Mouse (Mus musculus): ENCODE measurements around the gene Ogfod1.

DNA sequence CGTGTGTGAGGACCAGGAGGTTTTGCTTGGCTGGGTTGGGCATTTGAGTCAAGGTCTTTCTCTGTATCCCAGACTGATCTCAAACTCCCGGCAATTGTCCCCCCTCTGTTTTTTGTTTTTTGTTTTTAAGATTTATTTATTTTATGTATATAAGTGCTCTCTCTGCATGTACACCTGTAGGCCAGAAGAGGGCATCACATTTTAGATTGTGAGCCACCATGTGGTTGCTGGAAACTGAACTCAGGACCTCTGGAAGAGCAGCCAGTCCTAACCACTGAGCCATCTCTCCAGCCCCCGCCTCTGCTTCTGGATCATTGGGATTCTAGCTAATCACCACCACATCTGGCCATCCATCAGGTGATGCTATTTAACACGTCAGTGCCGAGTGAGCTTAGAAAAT lies 72.8 kb downstream of the Ogfod1 start:
- TF ChIP-seq CTCF (IDR thresholded peaks at IDR 0.05; ENCODE audit: low read depth, low read length) = no peak
- TF ChIP-seq POLR2A (IDR thresholded peaks at IDR 0.05; ENCODE audit: insufficient read depth, low read length) = no peak
- TF ChIP-seq EP300 (IDR thresholded peaks at IDR 0.05; ENCODE audit: insufficient read depth, low read depth, low read length) = no peak

Data from ES-Bruce4 (cell line).